Mouse (Mus musculus) limb, embryonic 10.5 days (tissue): ENCODE results near the gene Hs3st1. TPM values are rescaled to one million over a fixed set of nuclear protein-coding genes. Genes with fewer than 3 reads are reported as not detected.

Source experiments
- DNase-seq: peaks from one replicate; pipeline ENCODE4 v3.0.0-alpha.2; 2017; ENCODE audit warnings: low spot score
- H3K27ac ChIP-seq: fragments of 300-500 bp; sonication (generic); 2 replicates; pipeline ENCODE4 v1.5.1; 2016; ENCODE audit warnings: mild to moderate bottlenecking
- H3K27me3 ChIP-seq: fragments of 300-500 bp; sonication (generic); 2 replicates; pipeline ENCODE4 v1.6.1; 2016; ENCODE audit warnings: low read depth, mild to moderate bottlenecking; ENCODE audit not compliant: poor library complexity, severe bottlenecking
- H3K36me3 ChIP-seq: fragments of 300-500 bp; sonication (generic); 2 replicates; pipeline ENCODE4 v1.6.1; 2016; ENCODE audit warnings: mild to moderate bottlenecking, moderate library complexity
- H3K4me1 ChIP-seq: fragments of 300-500 bp; sonication (generic); 2 replicates; pipeline ENCODE4 v1.6.1; 2016
- H3K4me3 ChIP-seq: fragments of 300-500 bp; sonication (generic); 2 replicates; pipeline ENCODE4 v1.5.1; 2016; ENCODE audit warnings: mild to moderate bottlenecking, moderate library complexity
- H3K9me3 ChIP-seq: fragments of 300-500 bp; sonication (generic); replicated peaks from 2 replicates; pipeline ENCODE4 v1.6.1; 2016; ENCODE audit warnings: mild to moderate bottlenecking
- WGBS: fragments of 180-500 bp; shearing (Covaris S2); methylation state at CpG from one replicate; pipeline ENCODE4 v1.1.7; 2016; 5-methylcytosine and 5-hydroxymethylcytosine counted together
- polyA plus RNA-seq: library from polyadenylated mRNA; unstranded; fragments of >200 nt; fragmentation: Nextera tagmentation; extraction: Ambion mirVana; gene quantifications from 2 replicates; pipeline ENCODE4 v1.2.1, GENCODE M21; 2016

Gene Hs3st1
- polyA plus RNA-seq, 1 experiment from 2014 or later, result 3.4 TPM

- H3K27ac ChIP-seq, result no peak overlapping the region
- H3K9me3 ChIP-seq, result no peaks in the 10 kb centered on the region
- H3K36me3 ChIP-seq, result no peaks in the 10 kb centered on the region
- no peaks in the 10 kb centered on the region for H3K27me3 ChIP-seq
- peaks cover 7% of the 10 kb centered on the region; the same call in 1 of the 2 replicates for H3K4me1 ChIP-seq
- WGBS, result 76% methylated on average over 13 of the region's 13 CpGs
- DNase-seq, result no peak
- H3K4me3 ChIP-seq, result no peak overlapping the region
Observed at GRCm38 (mm10) chr5:39715694-39716550, 39.4 kb downstream of the Hs3st1 start.

- Histone ChIP-seq H3K27ac (no peak overlapping the region), H3K36me3 (no peaks in the 10 kb centered on the region), H3K4me1 (peaks cover 7% of the 10 kb centered on the region; the same call in 1 of the 2 replicates), H3K4me3 (no peak overlapping the region), H3K9me3 (no peaks in the 10 kb centered on the region), H3K27me3 (no peaks in the 10 kb centered on the region)
- WGBS, result 79% methylated on average over 5 of the region's 5 CpGs
- DNase-seq, result no peak
Observed at GRCm38 (mm10) chr5:39715193-39715592, 40.1 kb downstream of the Hs3st1 start.

- Histone ChIP-seq H3K4me3 (no peak overlapping the region), H3K36me3 (no peaks in the 10 kb centered on the region), H3K27me3 (no peaks in the 10 kb centered on the region), H3K9me3 (no peaks in the 10 kb centered on the region), H3K4me1 (no peaks in the 10 kb centered on the region), H3K27ac (no peak overlapping the region)
- 85% methylated on average over 3 of the region's 3 CpGs for WGBS
- DNase-seq, result no peak
Observed at GRCm38 (mm10) chr5:39705539-39705938, 49.7 kb downstream of the Hs3st1 start.

- H3K36me3 ChIP-seq, result no peaks in the 10 kb centered on the region
- no peaks in the 10 kb centered on the region for H3K9me3 ChIP-seq
- DNase-seq, result no peak
- WGBS, result 98% methylated on average over 4 of the region's 4 CpGs
- no peak overlapping the region for H3K4me3 ChIP-seq
- H3K27me3 ChIP-seq, result no peaks in the 10 kb centered on the region
- no peaks in the 10 kb centered on the region for H3K4me1 ChIP-seq
- no peak overlapping the region for H3K27ac ChIP-seq
Observed at GRCm38 (mm10) chr5:39660826-39661225, 94.4 kb downstream of the Hs3st1 start.

GRCm38 (mm10) chr5:39659417-39659816, 95.9 kb downstream of the Hs3st1 start:
- H3K27ac ChIP-seq, result no peak overlapping the region
- no peaks in the 10 kb centered on the region for H3K36me3 ChIP-seq
- no peaks in the 10 kb centered on the region for H3K4me1 ChIP-seq
- no peaks in the 10 kb centered on the region for H3K27me3 ChIP-seq
- H3K4me3 ChIP-seq, result no peak overlapping the region
- no peak for DNase-seq
- 89% methylated on average over 2 of the region's 2 CpGs for WGBS
- H3K9me3 ChIP-seq, result no peaks in the 10 kb centered on the region

GRCm38 (mm10) chr5:39644827-39645380, 110.4 kb downstream of the Hs3st1 start:
- H3K4me3 ChIP-seq, result peak overlapping the region; percentile 59
- H3K36me3 ChIP-seq, result no peaks in the 10 kb centered on the region
- 1% methylated on average over 28 of the region's 28 CpGs for WGBS
- H3K27me3 ChIP-seq, result peaks cover 57% of the 10 kb centered on the region
- peaks cover 14% of the 10 kb centered on the region for H3K4me1 ChIP-seq
- no peak for DNase-seq
- peak overlapping the region; percentile 61 for H3K27ac ChIP-seq
- H3K9me3 ChIP-seq, result no peaks in the 10 kb centered on the region

- Histone ChIP-seq H3K27ac (peak overlapping the region; percentile 61), H3K36me3 (no peaks in the 10 kb centered on the region), H3K9me3 (no peaks in the 10 kb centered on the region), H3K4me3 (peak overlapping the region; percentile 59), H3K27me3 (peaks cover 57% of the 10 kb centered on the region), H3K4me1 (peaks cover 14% of the 10 kb centered on the region)
- peak; percentile 84 for DNase-seq
- under 1% methylated on average over 56 of the region's 56 CpGs for WGBS
Observed at GRCm38 (mm10) chr5:39643924-39644826, 111.1 kb downstream of the Hs3st1 start.

- Histone ChIP-seq H3K27ac (no peak overlapping the region), H3K4me1 (peaks cover 14% of the 10 kb centered on the region), H3K36me3 (no peaks in the 10 kb centered on the region), H3K27me3 (peaks cover 57% of the 10 kb centered on the region), H3K9me3 (no peaks in the 10 kb centered on the region), H3K4me3 (peak overlapping the region; percentile 59)
- DNase-seq, result peak; percentile 47
- WGBS, result 3% methylated on average over 22 of the region's 22 CpGs
Observed at GRCm38 (mm10) chr5:39643260-39643923, 111.9 kb downstream of the Hs3st1 start.

GRCm38 (mm10) chr5:39642222-39642770, 113.0 kb downstream of the Hs3st1 start:
- Histone ChIP-seq H3K36me3 (no peaks in the 10 kb centered on the region), H3K4me3 (no peak overlapping the region), H3K4me1 (peaks cover 14% of the 10 kb centered on the region), H3K27ac (no peak overlapping the region), H3K27me3 (peaks cover 57% of the 10 kb centered on the region), H3K9me3 (no peaks in the 10 kb centered on the region)
- DNase-seq, result no peak
- WGBS, result 61% methylated on average over 6 of the region's 6 CpGs

- Histone ChIP-seq H3K4me3 (no peak overlapping the region), H3K9me3 (no peaks in the 10 kb centered on the region), H3K36me3 (no peaks in the 10 kb centered on the region), H3K27ac (no peak overlapping the region), H3K4me1 (peaks cover 14% of the 10 kb centered on the region), H3K27me3 (peaks cover 37% of the 10 kb centered on the region)
- WGBS, result 51% methylated on average over 10 of the region's 10 CpGs
- peak; percentile 65 for DNase-seq
Observed at GRCm38 (mm10) chr5:39639438-39640177, 115.7 kb downstream of the Hs3st1 start.

- Histone ChIP-seq H3K27ac (no peak overlapping the region), H3K4me3 (no peak overlapping the region), H3K9me3 (no peaks in the 10 kb centered on the region), H3K36me3 (no peaks in the 10 kb centered on the region), H3K4me1 (peaks cover 9% of the 10 kb centered on the region), H3K27me3 (peaks cover 31% of the 10 kb centered on the region)
- WGBS, result 80% methylated on average over 5 of the region's 5 CpGs
- DNase-seq, result no peak
Observed at GRCm38 (mm10) chr5:39638926-39639325, 116.3 kb downstream of the Hs3st1 start.
